Mouse (Mus musculus) brain, embryonic 14.5 days (tissue): ENCODE measurements at regions not wholly inside any gene's neighbourhood (a gene's known extent, or its start where the extent isn't known, plus 50 kb on each side); places are given as distances from the start of the nearest gene placed in this dataset.

Experiments
- CTCF ChIP-seq: fragments of 200-500 bp; IDR thresholded peaks from 2 replicates; pipeline ENCODE4 v1.5.1; 2012; ENCODE audit warnings: inconsistent platforms, mild to moderate bottlenecking, moderate library complexity, borderline replicate concordance; ENCODE audit not compliant: insufficient read depth, insufficient read length; ENCODE audit errors: extremely low read depth
- POLR2A ChIP-seq: fragments of 200-500 bp; IDR thresholded peaks from 2 replicates; pipeline ENCODE4 v1.6.1; 2012; ENCODE audit warnings: mild to moderate bottlenecking, inconsistent platforms, borderline replicate concordance; ENCODE audit not compliant: poor library complexity, insufficient read depth, insufficient read length, severe bottlenecking; ENCODE audit errors: extremely low read depth

- TF ChIP-seq CTCF (no peak), POLR2A (no peak)
Observed at GRCm38 (mm10) chr14:86184663-86185381, 956.2 kb downstream of the Diaph3 start.
